Comparison of ENCODE assay signal across 18 mouse cellular contexts in the genomic region with DNA sequence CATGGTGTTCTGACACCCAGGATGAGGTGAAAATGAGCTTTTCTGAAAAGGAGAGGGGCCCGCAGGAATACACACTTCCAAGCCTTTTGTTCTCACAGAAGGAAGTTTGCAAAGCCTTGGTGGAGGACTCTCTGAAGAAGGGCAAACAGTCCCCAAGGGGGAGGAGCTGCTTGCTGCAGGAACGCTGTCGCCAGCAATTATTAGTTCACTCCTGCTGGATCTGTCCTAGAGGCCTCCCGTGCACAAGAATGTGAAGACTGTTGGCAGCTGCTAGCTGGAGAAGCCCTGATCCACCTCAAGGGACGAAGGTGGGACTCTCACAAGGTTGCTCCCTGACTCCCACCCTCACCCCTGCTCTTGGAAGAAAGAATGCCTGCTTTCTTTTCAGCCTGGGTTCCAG.
DNase-seq lines count a peak whose midpoint lies in the region; ATAC-seq and TF ChIP-seq lines count a peak whose summit lies in the region.
"Had no signal": no experiment of that assay in that cellular context is flagged by ENCODE, and none has a peak within 500 bp of the region (broad histone marks: within the 10 kb centered on the region; RNA-seq: fewer than 3 reads in every experiment).

No protein-coding gene starts in this region.

- H3K9ac ChIP-seq in midbrain, embryonic 13.5 days (replicated peaks) = no peak overlapping the region
- no peak overlapping the region for H3K9ac ChIP-seq in lung, embryonic 14.5 days
- H3K9ac ChIP-seq: liver, embryonic 12.5 days had no signal

- H3K9me3 ChIP-seq in midbrain, embryonic 10.5 days (replicated peaks) = no peaks in the 10 kb centered on the region
- no peaks in the 10 kb centered on the region for H3K9me3 ChIP-seq in midbrain, embryonic 13.5 days
- H3K9me3 ChIP-seq in lung, embryonic 14.5 days (ENCODE audit: low read depth, low read length) = no peaks in the 10 kb centered on the region

- TF ChIP-seq CTCF in lung, embryonic 14.5 days (IDR thresholded peaks at IDR 0.05; ENCODE audit: low read depth) = no peak

- no peak for DNase-seq in midbrain, embryonic 10.5 days (ENCODE audit: low spot score)
- peak; percentile 80 for DNase-seq in kidney, adult 9 months
- DNase-seq in lung, embryonic 14.5 days = peak; percentile 55
- no peak for DNase-seq in gastrocnemius, postnatal 14 days
- DNase-seq in left cerebral cortex, postnatal 36 days (ENCODE audit: low spot score in 2 of 2) = no peak
- DNase-seq in ovary, postnatal 14 days (ENCODE audit: low spot score) = no peak
- DNase-seq: adrenal gland, adult 8-10 months; cerebellum, postnatal 10 days; heart, adult 2 months; heart, postnatal 14 days; layer of hippocampus, adult 9-11 months; right cerebral cortex, adult 18-20 months; thymus, adult 2 months had no signal

- H3K36me3 ChIP-seq in midbrain, embryonic 10.5 days = no peaks in the 10 kb centered on the region
- H3K36me3 ChIP-seq in midbrain, embryonic 13.5 days = no peaks in the 10 kb centered on the region
- no peaks in the 10 kb centered on the region for H3K36me3 ChIP-seq in lung, embryonic 14.5 days (ENCODE audit: insufficient read depth)
- H3K36me3 ChIP-seq: liver, embryonic 12.5 days had no signal

- H3K4me2 ChIP-seq in midbrain, embryonic 13.5 days (replicated peaks) = no peak overlapping the region
- 0 out of 2 replicates have a peak overlapping the region, but pooled peaks have one; percentile 21 for H3K4me2 ChIP-seq in lung, embryonic 14.5 days
- H3K4me2 ChIP-seq: liver, embryonic 12.5 days had no signal

- no peak for ATAC-seq in midbrain, embryonic 13.5 days
- peak; percentile 89 for ATAC-seq in lung, embryonic 14.5 days (ENCODE audit: insufficient read depth)
- ATAC-seq: liver, embryonic 12.5 days; Patski had no signal

- intact Hi-C loops in gastrocnemius, postnatal 14 days (cut with DNase I; ENCODE audit: low total_unique reads) = no loop called here
- intact Hi-C loops in left cerebral cortex, postnatal 36 days (cut with DNase I) = no loop called here

- 16% methylated on average over 5 of the region's 5 CpGs for WGBS in midbrain, embryonic 10.5 days
- 12% methylated on average over 5 of the region's 5 CpGs for WGBS in midbrain, embryonic 13.5 days
- WGBS in lung, embryonic 14.5 days = 5% methylated on average over 5 of the region's 5 CpGs

- H3K27ac ChIP-seq in midbrain, embryonic 10.5 days (replicated peaks) = peak overlapping the region; percentile 56; the same call in 1 of the 2 replicates
- no peak overlapping the region for H3K27ac ChIP-seq in midbrain, embryonic 13.5 days
- H3K27ac ChIP-seq in lung, embryonic 14.5 days (ENCODE audit: low read depth) = peak overlapping the region; percentile 52; the same call in 1 of the 2 replicates
- H3K27ac ChIP-seq: heart, adult 2 months; liver, embryonic 12.5 days had no signal

- peaks cover 25% of the 10 kb centered on the region; the same call in 1 of the 2 replicates for H3K27me3 ChIP-seq in midbrain, embryonic 10.5 days (ENCODE audit: low read depth, poor library complexity, severe bottlenecking)
- peaks cover 12% of the 10 kb centered on the region for H3K27me3 ChIP-seq in midbrain, embryonic 13.5 days
- H3K27me3 ChIP-seq in lung, embryonic 14.5 days (ENCODE audit: insufficient read depth, low read length) = no peaks in the 10 kb centered on the region
- H3K27me3 ChIP-seq: CH12.LX; liver, embryonic 12.5 days; megakaryocyte, embryonic 14.5 days had no signal

- no peak overlapping the region for H3K4me3 ChIP-seq in midbrain, embryonic 10.5 days
- H3K4me3 ChIP-seq in midbrain, embryonic 13.5 days (replicated peaks) = no peak overlapping the region
- no peak overlapping the region for H3K4me3 ChIP-seq in lung, embryonic 14.5 days (ENCODE audit: low read depth, low read length)
- H3K4me3 ChIP-seq: heart, adult 2 months; liver, embryonic 12.5 days; megakaryocyte, embryonic 14.5 days had no signal

- H3K4me1 ChIP-seq in midbrain, embryonic 10.5 days = peaks cover 30% of the 10 kb centered on the region
- H3K4me1 ChIP-seq in midbrain, embryonic 13.5 days (replicated peaks) = peaks cover 23% of the 10 kb centered on the region
- H3K4me1 ChIP-seq in lung, embryonic 14.5 days (ENCODE audit: insufficient read depth) = no peaks in the 10 kb centered on the region
- H3K4me1 ChIP-seq: liver, embryonic 12.5 days; megakaryocyte, embryonic 14.5 days had no signal

Comparison
In these comparisons a context has a peak if more than half of its experiments do, and no peak if none do; other contexts are left out.
1. DNase-seq: peak in kidney, adult 9 months (single experiment) and lung, embryonic 14.5 days (single experiment); none in midbrain, embryonic 10.5 days (single experiment), gastrocnemius, postnatal 14 days (single experiment), left cerebral cortex, postnatal 36 days (0 of 2) and ovary, postnatal 14 days (single experiment).